Mouse (Mus musculus) stomach, postnatal 0 days (tissue): ENCODE results near the gene Nxpe4. TPM values are rescaled to one million over a fixed set of nuclear protein-coding genes. Genes with fewer than 3 reads are reported as not detected.

Experiments
- ATAC-seq: fragments of 200-750 bp; cut with Nextera tagmentation; 2 replicates; pipeline ENCODE4 v1.8.0; 2017; ENCODE audit not compliant: low FRiP score, low TSS enrichment
- DNase-seq: peaks from one replicate; pipeline ENCODE4 v3.0.0-alpha.2; 2016; ENCODE audit warnings: low spot score
- H3K27ac ChIP-seq: fragments of 300-500 bp; sonication (generic); replicated peaks from 2 replicates; pipeline ENCODE4 v1.5.1; 2014; ENCODE audit warnings: mild to moderate bottlenecking, control low read depth
- H3K27me3 ChIP-seq: fragments of 300-500 bp; sonication (generic); 2 replicates; pipeline ENCODE4 v1.6.1; 2014; ENCODE audit warnings: low read length; ENCODE audit not compliant: control insufficient read depth, insufficient read depth
- H3K36me3 ChIP-seq: fragments of 300-500 bp; sonication (generic); 2 replicates; pipeline ENCODE4 v1.6.1; 2014; ENCODE audit warnings: low read length, mixed read lengths; ENCODE audit not compliant: control insufficient read depth, insufficient read depth
- H3K4me1 ChIP-seq: fragments of 300-500 bp; sonication (generic); replicated peaks from 2 replicates; pipeline ENCODE4 v1.6.1; 2014; ENCODE audit warnings: antibody characterized with exemption; ENCODE audit not compliant: control insufficient read depth, insufficient read depth
- H3K4me2 ChIP-seq: fragments of 300-500 bp; sonication (generic); replicated peaks from 2 replicates; pipeline ENCODE4 v1.6.1; 2014; ENCODE audit warnings: low read depth, mild to moderate bottlenecking, control low read depth, moderate library complexity
- H3K4me3 ChIP-seq: fragments of 300-500 bp; sonication (generic); 2 replicates; pipeline ENCODE4 v1.5.1; 2014; ENCODE audit warnings: low read depth, low read length, control low read depth
- H3K9ac ChIP-seq: fragments of 300-500 bp; sonication (generic); 2 replicates; pipeline ENCODE4 v1.6.1; 2014; ENCODE audit warnings: mild to moderate bottlenecking, low read length, control low read depth, mixed read lengths
- H3K9me3 ChIP-seq: fragments of 300-500 bp; sonication (generic); 2 replicates; pipeline ENCODE4 v1.6.1; 2016; ENCODE audit warnings: low read length; ENCODE audit not compliant: control insufficient read depth
- CTCF ChIP-seq: IDR thresholded peaks from 2 replicates; pipeline ENCODE4 v1.5.1; 2016; ENCODE audit warnings: antibody characterized with exemption, low read depth, mild to moderate bottlenecking, moderate library complexity
- EP300 ChIP-seq: optimal IDR thresholded peaks from 2 replicates; pipeline ENCODE3; 2016; ENCODE audit warnings: antibody characterized with exemption
- WGBS: fragments of 180-500 bp; shearing (Covaris S2); extraction: QIAGEN DNeasy Blood & Tissue Kit; methylation state at CpG from one replicate; pipeline ENCODE4 v1.1.7; 2014; 5-methylcytosine and 5-hydroxymethylcytosine counted together
- polyA plus RNA-seq: library from polyadenylated mRNA; unstranded; fragments of >200 nt; fragmentation: Nextera tagmentation; extraction: Ambion mirVana; gene quantifications from 2 replicates; pipeline ENCODE4 v1.2.1, GENCODE M21; 2015

Nxpe4 gene
- polyA plus RNA-seq, 1 experiment from 2014 or later, result 3.6 TPM

DNA sequence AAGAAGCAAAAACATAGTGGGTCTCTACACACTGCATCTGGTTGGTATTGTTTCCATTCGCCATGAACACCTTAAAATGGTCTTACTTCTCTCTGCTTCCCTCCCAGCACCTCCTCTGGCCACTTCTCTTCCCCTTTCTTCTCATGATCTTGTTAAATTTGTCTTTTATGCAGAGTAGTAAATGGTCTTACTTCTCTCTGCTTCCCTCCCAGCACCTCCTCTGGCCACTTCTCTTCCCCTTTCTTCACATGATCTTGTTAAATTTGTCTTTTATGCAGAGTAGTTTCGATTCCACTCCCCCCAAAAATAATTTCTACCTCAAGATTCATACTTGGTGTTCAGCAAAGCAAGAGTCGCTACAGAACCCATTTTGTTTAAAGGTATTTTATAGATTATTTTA, 256.2 kb downstream of the Nxpe4 start:
- DNase-seq (no peak), ATAC-seq (no peak)
- Histone ChIP-seq H3K27ac (no peak overlapping the region), H3K27me3 (no peaks in the 10 kb centered on the region), H3K9ac (no peak overlapping the region), H3K9me3 (no peaks in the 10 kb centered on the region), H3K4me3 (no peak overlapping the region), H3K4me1 (no peaks in the 10 kb centered on the region), H3K36me3 (no peaks in the 10 kb centered on the region), H3K4me2 (no peak overlapping the region)
- WGBS, result 79% methylated on average over 3 of the region's 3 CpGs
- no peak for TF ChIP-seq EP300

- H3K9ac ChIP-seq, result no peak overlapping the region
- 69% methylated on average over 2 of the region's 2 CpGs for WGBS
- DNase-seq (no peak), ATAC-seq (no peak)
- H3K36me3 ChIP-seq, result no peaks in the 10 kb centered on the region
- H3K4me1 ChIP-seq, result no peaks in the 10 kb centered on the region
- no peaks in the 10 kb centered on the region for H3K27me3 ChIP-seq
- H3K9me3 ChIP-seq, result no peaks in the 10 kb centered on the region
- no peak for TF ChIP-seq CTCF
- TF ChIP-seq EP300, result no peak
- H3K27ac ChIP-seq, result no peak overlapping the region
- H3K4me3 ChIP-seq, result no peak overlapping the region
- H3K4me2 ChIP-seq, result no peak overlapping the region
Measured at GRCm38 (mm10) chr9:48418397-48418796, 256.6 kb downstream of the Nxpe4 start.

DNA sequence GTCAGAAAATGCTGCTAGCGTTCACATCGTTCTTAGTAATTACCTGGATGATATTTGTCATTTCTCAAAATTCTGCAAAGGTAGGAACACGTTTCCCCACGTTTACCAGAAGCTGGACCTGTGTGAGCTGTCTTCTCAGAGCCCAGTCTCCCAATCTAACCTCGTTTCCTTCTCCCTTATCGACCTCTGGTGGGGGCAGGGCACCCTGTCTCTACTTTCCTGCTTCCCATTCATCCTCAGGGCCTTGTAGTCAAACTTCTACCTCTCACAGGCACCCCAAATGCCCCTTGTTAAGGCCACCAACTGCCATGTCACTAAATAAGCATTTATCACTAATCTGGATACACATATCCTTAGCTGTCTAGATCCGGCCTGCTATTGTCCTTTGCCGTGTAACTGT, 257.0 kb downstream of the Nxpe4 start:
- TF ChIP-seq CTCF (no peak), EP300 (no peak)

DNA sequence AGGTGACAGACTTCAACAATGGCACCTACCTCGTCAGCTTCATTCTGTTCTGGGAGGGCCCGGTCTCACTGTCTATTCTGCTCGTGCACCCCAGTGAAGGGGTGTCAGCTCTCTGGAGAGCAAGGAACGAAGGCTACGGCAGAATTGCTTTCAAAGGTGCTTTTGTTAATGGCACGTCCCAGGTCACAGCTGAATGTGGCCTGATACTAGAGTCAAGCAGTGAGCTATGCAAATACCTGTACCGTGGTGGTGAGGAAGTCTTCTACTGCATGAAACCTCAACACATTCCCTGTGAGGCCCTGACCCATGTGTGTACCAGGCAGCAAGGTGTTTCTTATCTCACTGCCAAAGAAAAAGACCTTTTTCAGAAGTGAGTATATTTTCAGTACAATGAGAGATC, 258.6 kb downstream of the Nxpe4 start:
- Histone ChIP-seq H3K9me3 (no peaks in the 10 kb centered on the region), H3K36me3 (no peaks in the 10 kb centered on the region), H3K4me2 (no peak overlapping the region), H3K4me3 (no peak overlapping the region), H3K27ac (no peak overlapping the region), H3K27me3 (no peaks in the 10 kb centered on the region), H3K9ac (no peak overlapping the region), H3K4me1 (no peaks in the 10 kb centered on the region)
- ATAC-seq (no peak), DNase-seq (no peak)
- no peak for TF ChIP-seq EP300
- no peak for TF ChIP-seq CTCF
- WGBS, result 78% methylated on average over 7 of the region's 7 CpGs

More for the DNA sequence above, 257.0 kb downstream of the Nxpe4 start:
- WGBS, result 63% methylated on average over 8 of the region's 8 CpGs
- Histone ChIP-seq H3K4me1 (no peaks in the 10 kb centered on the region), H3K36me3 (no peaks in the 10 kb centered on the region), H3K4me3 (no peak overlapping the region), H3K27ac (no peak overlapping the region), H3K9me3 (no peaks in the 10 kb centered on the region), H3K4me2 (no peak overlapping the region), H3K9ac (no peak overlapping the region), H3K27me3 (no peaks in the 10 kb centered on the region)
- no peak for DNase-seq
- ATAC-seq, result no peak

- Histone ChIP-seq H3K4me3 (no peak overlapping the region), H3K27ac (no peak overlapping the region), H3K4me2 (no peak overlapping the region), H3K4me1 (no peaks in the 10 kb centered on the region), H3K36me3 (no peaks in the 10 kb centered on the region), H3K9ac (no peak overlapping the region), H3K27me3 (no peaks in the 10 kb centered on the region), H3K9me3 (no peaks in the 10 kb centered on the region)
- 70% methylated on average over 2 of the region's 2 CpGs for WGBS
- ATAC-seq (no peak), DNase-seq (no peak)
- TF ChIP-seq CTCF (no peak), EP300 (no peak)
Measured at GRCm38 (mm10) chr9:48421029-48421428, 259.2 kb downstream of the Nxpe4 start.

GRCm38 (mm10) chr9:48421561-48421960, 259.7 kb downstream of the Nxpe4 start:
- no peak overlapping the region for H3K27ac ChIP-seq
- H3K36me3 ChIP-seq, result no peaks in the 10 kb centered on the region
- TF ChIP-seq EP300 (no peak), CTCF (no peak)
- H3K9ac ChIP-seq, result no peak overlapping the region
- no peaks in the 10 kb centered on the region for H3K4me1 ChIP-seq
- DNase-seq (no peak), ATAC-seq (no peak)
- WGBS, result 73% methylated on average over 2 of the region's 2 CpGs
- H3K4me3 ChIP-seq, result no peak overlapping the region
- no peaks in the 10 kb centered on the region for H3K9me3 ChIP-seq
- no peak overlapping the region for H3K4me2 ChIP-seq
- no peaks in the 10 kb centered on the region for H3K27me3 ChIP-seq
